Mouse (Mus musculus): ENCODE data around the gene Arid3b.

- no peak for TF ChIP-seq ZMIZ1 (IDR thresholded peaks at IDR 0.05; ENCODE audit: low read depth, low read length)
- no peak for TF ChIP-seq IRF4 (IDR thresholded peaks at IDR 0.05; ENCODE audit: low read depth, low read length)
- no peak for TF ChIP-seq ELF1 (IDR thresholded peaks at IDR 0.05; ENCODE audit: low read depth, low read length)
- no peak for TF ChIP-seq CTCF (conservative IDR thresholded peaks at IDR 0.05 in 1 of 2, IDR thresholded peaks at IDR 0.05 in 1 of 2; ENCODE audit: low read depth in 2 of 2, low read length in 2 of 2)
- no peak for TF ChIP-seq CHD2 (IDR thresholded peaks at IDR 0.05; ENCODE audit: low read length)
- no peak for TF ChIP-seq TCF12 (IDR thresholded peaks at IDR 0.05; ENCODE audit: low read depth, low read length)
- TF ChIP-seq MYC (IDR thresholded peaks at IDR 0.05; ENCODE audit: low read depth, low read length), result no peak
- TF ChIP-seq USF1 (IDR thresholded peaks at IDR 0.05; ENCODE audit: low read depth, low read length), result no peak
- TF ChIP-seq ZNF384 (IDR thresholded peaks at IDR 0.05; ENCODE audit: low read depth, low read length), result no peak
Measured at GRCm38 (mm10) chr9:57789733-57790132, 46.9 kb downstream of the Arid3b start.
